Mouse (Mus musculus) embryonic facial prominence, embryonic 12.5 days (tissue): ENCODE results near the gene Cdkal1. TPM values are rescaled to one million over a fixed set of nuclear protein-coding genes. Genes with fewer than 3 reads are reported as not detected.

ENCODE experiments used
- ATAC-seq: fragments of 200-750 bp; cut with Nextera tagmentation; 2 replicates; pipeline ENCODE4 v1.8.0; 2017; ENCODE audit not compliant: insufficient number of reproducible peaks, insufficient read depth, low FRiP score, low TSS enrichment
- H3K27ac ChIP-seq: fragments of 300-500 bp; sonication (generic); 2 replicates; pipeline ENCODE4 v1.5.1; 2016; ENCODE audit warnings: mild to moderate bottlenecking
- H3K27me3 ChIP-seq: fragments of 300-500 bp; sonication (generic); 2 replicates; pipeline ENCODE4 v1.6.1; 2016; ENCODE audit warnings: mild to moderate bottlenecking, moderate library complexity
- H3K36me3 ChIP-seq: fragments of 300-500 bp; sonication (generic); 2 replicates; pipeline ENCODE4 v1.6.1; 2016; ENCODE audit warnings: mild to moderate bottlenecking
- H3K4me1 ChIP-seq: fragments of 300-500 bp; sonication (generic); 2 replicates; pipeline ENCODE4 v1.6.1; 2016
- H3K4me2 ChIP-seq: fragments of 300-500 bp; sonication (generic); replicated peaks from 2 replicates; pipeline ENCODE4 v1.6.1; 2016; ENCODE audit warnings: mild to moderate bottlenecking, moderate library complexity
- H3K4me3 ChIP-seq: fragments of 300-500 bp; sonication (generic); 2 replicates; pipeline ENCODE4 v1.5.1; 2016; ENCODE audit warnings: mild to moderate bottlenecking
- H3K9ac ChIP-seq: fragments of 300-500 bp; sonication (generic); 2 replicates; pipeline ENCODE4 v1.6.1; 2016; ENCODE audit warnings: mild to moderate bottlenecking, moderate library complexity
- H3K9me3 ChIP-seq: fragments of 300-500 bp; sonication (generic); 2 replicates; pipeline ENCODE4 v1.6.1; 2016; ENCODE audit warnings: mild to moderate bottlenecking, moderate library complexity
- WGBS: fragments of 180-500 bp; shearing (Covaris S2); methylation state at CpG from one replicate; pipeline ENCODE4 v1.1.7; 2016; 5-methylcytosine and 5-hydroxymethylcytosine counted together
- polyA plus RNA-seq: library from polyadenylated mRNA; unstranded; fragments of >200 nt; fragmentation: Nextera tagmentation; extraction: Ambion mirVana; gene quantifications from 2 replicates; pipeline ENCODE4 v1.2.1, GENCODE M21; 2016

Cdkal1 gene
- polyA plus RNA-seq, 1 experiment from 2014 or later, result 42.7 TPM

- H3K4me1 ChIP-seq, result no peaks in the 10 kb centered on the region
- no peaks in the 10 kb centered on the region for H3K27me3 ChIP-seq
- no peaks in the 10 kb centered on the region for H3K9me3 ChIP-seq
- no peak for ATAC-seq
- whole genome bisulfite sequencing, result 76% methylated on average over 9 of the region's 9 CpGs
- H3K4me3 ChIP-seq, result no peak overlapping the region
- no peak overlapping the region for H3K4me2 ChIP-seq
- no peak overlapping the region for H3K9ac ChIP-seq
- H3K27ac ChIP-seq, result no peak overlapping the region
- H3K36me3 ChIP-seq, result no peaks in the 10 kb centered on the region
Observed at GRCm38 (mm10) chr13:29555160-29555785, 300.2 kb downstream of the Cdkal1 start.

- H3K4me1 ChIP-seq, result no peaks in the 10 kb centered on the region
- no peaks in the 10 kb centered on the region for H3K27me3 ChIP-seq
- no peaks in the 10 kb centered on the region for H3K36me3 ChIP-seq
- ATAC-seq, result no peak
- no peak overlapping the region for H3K9ac ChIP-seq
- H3K4me3 ChIP-seq, result no peak overlapping the region
- no peaks in the 10 kb centered on the region for H3K9me3 ChIP-seq
- H3K27ac ChIP-seq, result no peak overlapping the region
- no peak overlapping the region for H3K4me2 ChIP-seq
Observed at GRCm38 (mm10) chr13:29553792-29554191, 301.7 kb downstream of the Cdkal1 start.

GRCm38 (mm10) chr13:29552322-29552870 lies 303.1 kb downstream of the Cdkal1 start:
- 81% methylated on average over 5 of the region's 5 CpGs for WGBS
- no peak for ATAC-seq
- no peaks in the 10 kb centered on the region for H3K9me3 ChIP-seq

GRCm38 (mm10) chr13:29550886-29551285 lies 304.6 kb downstream of the Cdkal1 start:
- Histone ChIP-seq H3K36me3 (no peaks in the 10 kb centered on the region), H3K4me3 (no peak overlapping the region), H3K27ac (no peak overlapping the region), H3K4me1 (no peaks in the 10 kb centered on the region), H3K9ac (no peak overlapping the region), H3K27me3 (no peaks in the 10 kb centered on the region), H3K4me2 (no peak overlapping the region), H3K9me3 (no peaks in the 10 kb centered on the region)
- no peak for ATAC-seq
- 56% methylated on average over 1 of the region's 1 CpGs for WGBS

More at GRCm38 (mm10) chr13:29552322-29552870, 303.1 kb downstream of the Cdkal1 start:
- Histone ChIP-seq H3K4me2 (no peak overlapping the region), H3K27me3 (no peaks in the 10 kb centered on the region), H3K9ac (no peak overlapping the region), H3K27ac (no peak overlapping the region), H3K36me3 (no peaks in the 10 kb centered on the region), H3K4me3 (no peak overlapping the region), H3K4me1 (no peaks in the 10 kb centered on the region)

- Histone ChIP-seq H3K36me3 (no peaks in the 10 kb centered on the region), H3K9me3 (no peaks in the 10 kb centered on the region), H3K9ac (no peak overlapping the region), H3K4me1 (no peaks in the 10 kb centered on the region), H3K4me2 (no peak overlapping the region), H3K4me3 (no peak overlapping the region), H3K27me3 (no peaks in the 10 kb centered on the region), H3K27ac (no peak overlapping the region)
- no peak for ATAC-seq
- WGBS, result 93% methylated on average over 6 of the region's 6 CpGs
Observed at GRCm38 (mm10) chr13:29550203-29550602, 305.3 kb downstream of the Cdkal1 start.

GRCm38 (mm10) chr13:29549761-29550160 lies 305.7 kb downstream of the Cdkal1 start:
- H3K4me2 ChIP-seq, result no peak overlapping the region
- H3K9me3 ChIP-seq, result no peaks in the 10 kb centered on the region
- H3K4me1 ChIP-seq, result no peaks in the 10 kb centered on the region
- no peak for ATAC-seq
- WGBS, result 75% methylated on average over 2 of the region's 2 CpGs
- H3K27ac ChIP-seq, result no peak overlapping the region
- no peak overlapping the region for H3K4me3 ChIP-seq
- H3K36me3 ChIP-seq, result no peaks in the 10 kb centered on the region
- H3K27me3 ChIP-seq, result no peaks in the 10 kb centered on the region
- H3K9ac ChIP-seq, result no peak overlapping the region

GRCm38 (mm10) chr13:29537906-29538305 lies 317.6 kb downstream of the Cdkal1 start:
- H3K36me3 ChIP-seq, result no peaks in the 10 kb centered on the region
- no peak overlapping the region for H3K4me3 ChIP-seq
- no peak overlapping the region for H3K9ac ChIP-seq
- no peak for ATAC-seq
- H3K27me3 ChIP-seq, result no peaks in the 10 kb centered on the region
- 65% methylated on average over 1 of the region's 1 CpGs for WGBS
- no peaks in the 10 kb centered on the region for H3K4me1 ChIP-seq
- no peak overlapping the region for H3K4me2 ChIP-seq
- no peak overlapping the region for H3K27ac ChIP-seq
- no peaks in the 10 kb centered on the region for H3K9me3 ChIP-seq

- 73% methylated on average over 5 of the region's 5 CpGs for WGBS
Observed at GRCm38 (mm10) chr13:29533586-29533985, 321.9 kb downstream of the Cdkal1 start.

GRCm38 (mm10) chr13:29528344-29528743 lies 327.1 kb downstream of the Cdkal1 start:
- WGBS, result 87% methylated on average over 5 of the region's 5 CpGs

More at GRCm38 (mm10) chr13:29533586-29533985, 321.9 kb downstream of the Cdkal1 start:
- no peak for ATAC-seq
- H3K4me2 ChIP-seq, result no peak overlapping the region
- no peak overlapping the region for H3K9ac ChIP-seq
- no peaks in the 10 kb centered on the region for H3K27me3 ChIP-seq
- H3K27ac ChIP-seq, result no peak overlapping the region
- H3K9me3 ChIP-seq, result no peaks in the 10 kb centered on the region
- no peaks in the 10 kb centered on the region for H3K4me1 ChIP-seq
- H3K4me3 ChIP-seq, result no peak overlapping the region
- no peaks in the 10 kb centered on the region for H3K36me3 ChIP-seq

GRCm38 (mm10) chr13:29521321-29521720 lies 334.2 kb downstream of the Cdkal1 start:
- H3K27ac ChIP-seq, result no peak overlapping the region
- no peak for ATAC-seq
- H3K4me2 ChIP-seq, result no peak overlapping the region
- H3K4me1 ChIP-seq, result no peaks in the 10 kb centered on the region
- H3K4me3 ChIP-seq, result no peak overlapping the region
- H3K9me3 ChIP-seq, result no peaks in the 10 kb centered on the region
- H3K36me3 ChIP-seq, result no peaks in the 10 kb centered on the region
- 88% methylated on average over 4 of the region's 4 CpGs for WGBS
- H3K27me3 ChIP-seq, result no peaks in the 10 kb centered on the region
- no peak overlapping the region for H3K9ac ChIP-seq

More at GRCm38 (mm10) chr13:29528344-29528743, 327.1 kb downstream of the Cdkal1 start:
- no peak overlapping the region for H3K4me3 ChIP-seq
- no peak for ATAC-seq
- no peaks in the 10 kb centered on the region for H3K4me1 ChIP-seq
- H3K27me3 ChIP-seq, result no peaks in the 10 kb centered on the region
- no peaks in the 10 kb centered on the region for H3K36me3 ChIP-seq
- H3K9ac ChIP-seq, result no peak overlapping the region
- no peak overlapping the region for H3K27ac ChIP-seq
- no peak overlapping the region for H3K4me2 ChIP-seq
- no peaks in the 10 kb centered on the region for H3K9me3 ChIP-seq

GRCm38 (mm10) chr13:29514071-29514470 lies 341.4 kb downstream of the Cdkal1 start:
- Histone ChIP-seq H3K9ac (no peak overlapping the region), H3K4me2 (no peak overlapping the region), H3K4me3 (no peak overlapping the region), H3K36me3 (no peaks in the 10 kb centered on the region), H3K9me3 (no peaks in the 10 kb centered on the region), H3K4me1 (no peaks in the 10 kb centered on the region), H3K27me3 (no peaks in the 10 kb centered on the region), H3K27ac (no peak overlapping the region)
- ATAC-seq, result no peak
- 86% methylated on average over 1 of the region's 1 CpGs for WGBS

GRCm38 (mm10) chr13:29504861-29505568 lies 350.5 kb downstream of the Cdkal1 start:
- no peak overlapping the region for H3K4me2 ChIP-seq
- H3K4me3 ChIP-seq, result no peak overlapping the region
- 55% methylated on average over 4 of the region's 4 CpGs for WGBS
- H3K27ac ChIP-seq, result no peak overlapping the region
- no peak for ATAC-seq
- H3K36me3 ChIP-seq, result no peaks in the 10 kb centered on the region
- no peaks in the 10 kb centered on the region for H3K9me3 ChIP-seq
- H3K27me3 ChIP-seq, result no peaks in the 10 kb centered on the region
- no peak overlapping the region for H3K9ac ChIP-seq
- H3K4me1 ChIP-seq, result 0 out of 2 replicates have a peak, but pooled peaks cover 3% of the 10 kb centered on the region
